Mouse (Mus musculus): ENCODE data around the gene Tmem130. TPM values are rescaled to one million over a fixed set of nuclear protein-coding genes. Genes with fewer than 3 reads are reported as not detected.

The Tmem130 gene
- total RNA-seq, 2 experiments from 2014 or later = not detected

- no peak for ATAC-seq (replicated peaks; ENCODE audit: low FRiP score, poor library complexity, severe bottlenecking)
Observed at GRCm38 (mm10) chr5:144737101-144737500, 24.5 kb downstream of the Tmem130 start.

- ATAC-seq (replicated peaks; ENCODE audit: low FRiP score, poor library complexity, severe bottlenecking) = 0 out of 2 replicates have a peak, but pooled peaks have one; percentile 70
Observed at GRCm38 (mm10) chr5:144734949-144735348, 26.7 kb downstream of the Tmem130 start.

GRCm38 (mm10) chr5:144733953-144734352 lies 27.7 kb downstream of the Tmem130 start:
- ATAC-seq (replicated peaks; ENCODE audit: low FRiP score, poor library complexity, severe bottlenecking) = no peak

GRCm38 (mm10) chr5:144729216-144729615 lies 32.4 kb downstream of the Tmem130 start:
- ATAC-seq (replicated peaks; ENCODE audit: low FRiP score, poor library complexity, severe bottlenecking) = no peak

GRCm38 (mm10) chr5:144728237-144728636 lies 33.4 kb downstream of the Tmem130 start:
- ATAC-seq (replicated peaks; ENCODE audit: low FRiP score, poor library complexity, severe bottlenecking) = no peak

- ATAC-seq (replicated peaks; ENCODE audit: low FRiP score, poor library complexity, severe bottlenecking) = no peak; the same call in 1 of the 2 replicates
Observed at GRCm38 (mm10) chr5:144727119-144727518, 34.5 kb downstream of the Tmem130 start.

- ATAC-seq (replicated peaks; ENCODE audit: low FRiP score, poor library complexity, severe bottlenecking) = no peak
Observed at GRCm38 (mm10) chr5:144725554-144725953, 36.1 kb downstream of the Tmem130 start.

- ATAC-seq (replicated peaks; ENCODE audit: low FRiP score, poor library complexity, severe bottlenecking) = no peak
Observed at GRCm38 (mm10) chr5:144724926-144725325, 36.7 kb downstream of the Tmem130 start.

- ATAC-seq (replicated peaks; ENCODE audit: low FRiP score, poor library complexity, severe bottlenecking) = no peak
Observed at GRCm38 (mm10) chr5:144720281-144720680, 41.3 kb downstream of the Tmem130 start.

GRCm38 (mm10) chr5:144719781-144720180 lies 41.8 kb downstream of the Tmem130 start:
- no peak for ATAC-seq (replicated peaks; ENCODE audit: low FRiP score, poor library complexity, severe bottlenecking)

GRCm38 (mm10) chr5:144717186-144717585 lies 44.4 kb downstream of the Tmem130 start:
- ATAC-seq (replicated peaks; ENCODE audit: low FRiP score, poor library complexity, severe bottlenecking) = no peak

- ATAC-seq (replicated peaks; ENCODE audit: low FRiP score, poor library complexity, severe bottlenecking) = no peak
Observed at GRCm38 (mm10) chr5:144713371-144713770, 48.2 kb downstream of the Tmem130 start.

GRCm38 (mm10) chr5:144707603-144708002 lies 54.0 kb downstream of the Tmem130 start:
- ATAC-seq (replicated peaks; ENCODE audit: low FRiP score, poor library complexity, severe bottlenecking) = no peak

GRCm38 (mm10) chr5:144703464-144704368 lies 57.9 kb downstream of the Tmem130 start:
- ATAC-seq (replicated peaks; ENCODE audit: low FRiP score, poor library complexity, severe bottlenecking) = no peak

- no peak for ATAC-seq (replicated peaks; ENCODE audit: low FRiP score, poor library complexity, severe bottlenecking)
Observed at GRCm38 (mm10) chr5:144695289-144696060, 66.1 kb downstream of the Tmem130 start.

- ATAC-seq (replicated peaks; ENCODE audit: low FRiP score, poor library complexity, severe bottlenecking) = no peak
Observed at GRCm38 (mm10) chr5:144694161-144694560, 67.5 kb downstream of the Tmem130 start.

- no peak for ATAC-seq (replicated peaks; ENCODE audit: low FRiP score, poor library complexity, severe bottlenecking)
Observed at GRCm38 (mm10) chr5:144691421-144691820, 70.2 kb downstream of the Tmem130 start.

- no peak for ATAC-seq (replicated peaks; ENCODE audit: low FRiP score, poor library complexity, severe bottlenecking)
Observed at GRCm38 (mm10) chr5:144688371-144688770, 73.2 kb downstream of the Tmem130 start.

Data from erythroblast, adult 5-6 weeks (primary cell).